Mouse (Mus musculus) midbrain, embryonic 16.5 days (tissue): ENCODE results near the gene Canx. TPM values are rescaled to one million over a fixed set of nuclear protein-coding genes. Genes with fewer than 3 reads are reported as not detected.

Source experiments
- ATAC-seq: fragments of 200-750 bp; cut with Nextera tagmentation; 2 replicates; pipeline ENCODE4 v1.8.0; 2017; ENCODE audit warnings: moderate TSS enrichment
- H3K27ac ChIP-seq: fragments of 300-500 bp; sonication (generic); 2 replicates; pipeline ENCODE4 v1.5.1; 2014; ENCODE audit warnings: mild to moderate bottlenecking, low read length, mixed read lengths
- H3K27me3 ChIP-seq: fragments of 300-500 bp; sonication (generic); 2 replicates; pipeline ENCODE4 v1.6.1; 2014; ENCODE audit warnings: low read depth, low read length, mixed read lengths; ENCODE audit not compliant: control insufficient read depth, insufficient read depth
- H3K36me3 ChIP-seq: fragments of 300-500 bp; sonication (generic); 2 replicates; pipeline ENCODE4 v1.6.1; 2014; ENCODE audit warnings: mild to moderate bottlenecking, low read length, moderate library complexity, mixed read lengths; ENCODE audit not compliant: control insufficient read depth, insufficient read depth
- H3K4me1 ChIP-seq: fragments of 300-500 bp; sonication (generic); 2 replicates; pipeline ENCODE4 v1.6.1; 2014; ENCODE audit warnings: mild to moderate bottlenecking, low read length, mixed read lengths; ENCODE audit not compliant: control insufficient read depth, insufficient read depth
- H3K4me2 ChIP-seq: fragments of 300-500 bp; sonication (generic); 2 replicates; pipeline ENCODE4 v1.6.1; 2014; ENCODE audit warnings: mild to moderate bottlenecking, low read length, mixed read lengths
- H3K4me3 ChIP-seq: fragments of 300-500 bp; sonication (generic); 2 replicates; pipeline ENCODE4 v1.5.1; 2014; ENCODE audit warnings: low read depth, mild to moderate bottlenecking, low read length, moderate library complexity, mixed read lengths
- H3K9ac ChIP-seq: fragments of 300-500 bp; sonication (generic); 2 replicates; pipeline ENCODE4 v1.6.1; 2014; ENCODE audit warnings: low read depth, low read length, mixed read lengths
- H3K9me3 ChIP-seq: fragments of 300-500 bp; sonication (generic); replicated peaks from 2 replicates; pipeline ENCODE4 v1.6.1; 2014; ENCODE audit warnings: mild to moderate bottlenecking, low read length, mixed read lengths; ENCODE audit not compliant: control insufficient read depth, poor library complexity, severe bottlenecking
- WGBS: fragments of 180-500 bp; shearing (Covaris S2); extraction: QIAGEN DNeasy Blood & Tissue Kit; methylation state at CpG from one replicate; pipeline ENCODE4 v1.1.7; 2014; 5-methylcytosine and 5-hydroxymethylcytosine counted together
- polyA plus RNA-seq: library from polyadenylated mRNA; unstranded; fragments of >200 nt; fragmentation: Nextera tagmentation; extraction: Ambion mirVana; gene quantifications from 2 replicates; pipeline ENCODE4 v1.2.1, GENCODE M21; 2015

The Canx gene
- 294 and 304 TPM in 2 replicates for polyA plus RNA-seq

DNA sequence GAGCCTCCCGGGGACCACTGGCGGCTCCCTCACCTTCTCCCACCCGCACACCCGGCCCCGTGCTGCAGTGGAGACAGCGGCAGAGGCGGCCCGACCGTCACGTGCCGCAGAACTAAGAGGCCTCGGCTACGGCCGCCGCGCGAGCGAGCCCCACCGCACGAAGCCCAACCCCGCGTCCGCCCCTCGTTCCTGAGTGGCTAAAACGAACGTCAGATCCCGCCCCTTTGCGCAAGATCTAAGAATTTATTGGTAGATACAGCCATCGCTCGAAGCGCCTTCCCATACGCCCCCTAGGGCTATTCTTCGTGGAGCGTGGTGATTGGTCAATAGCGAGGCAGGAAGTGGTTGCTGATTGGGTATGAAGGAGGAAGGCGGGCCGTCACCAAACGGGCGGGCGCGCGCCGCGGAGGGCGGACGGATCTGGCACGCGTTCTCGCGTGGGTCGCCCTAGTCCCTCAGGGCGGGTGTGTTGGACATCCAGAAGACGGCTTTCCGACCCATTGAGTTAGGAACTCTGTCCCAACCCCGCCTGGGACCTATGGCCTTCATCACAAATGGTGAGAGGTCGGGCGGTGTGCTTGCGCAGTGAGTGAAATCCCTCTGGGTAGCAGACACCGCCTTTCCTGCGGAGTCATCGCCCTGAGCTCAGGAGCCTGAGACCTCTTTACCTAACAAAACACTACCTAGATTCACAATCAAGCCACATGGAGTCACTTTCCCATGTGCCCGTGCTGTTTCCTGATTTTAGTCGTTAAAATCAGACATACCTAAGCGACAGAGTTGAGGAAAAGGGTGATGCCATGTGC, at the start of gene Canx:
Gene Canx (minus strand): TSS at position 178 of the 806 bp plus-strand sequence.
- peak; percentile 98 for ATAC-seq
- WGBS, result under 1% methylated on average over 64 of the region's 64 CpGs

GRCm38 (mm10) chr11:50374286-50375015, 49.0 kb upstream of the Canx start:
- Histone ChIP-seq H3K4me1 (peaks cover 18% of the 10 kb centered on the region), H3K9ac (no peak overlapping the region), H3K4me2 (no peak overlapping the region), H3K27ac (no peak overlapping the region), H3K36me3 (peaks cover 3% of the 10 kb centered on the region; the same call in 1 of the 2 replicates), H3K9me3 (no peaks in the 10 kb centered on the region), H3K4me3 (no peak overlapping the region), H3K27me3 (no peaks in the 10 kb centered on the region)
- 68% methylated on average over 13 of the region's 13 CpGs for WGBS
- no peak for ATAC-seq

More for the DNA sequence above, at the start of gene Canx:
- peak within 1 kb of the TSS; percentile 88 for H3K27ac ChIP-seq
- H3K4me1 ChIP-seq, result peaks cover 30% of the 10 kb centered on the region
- H3K4me2 ChIP-seq, result peak within 1 kb of the TSS; percentile 80
- H3K9ac ChIP-seq, result peak within 1 kb of the TSS; percentile 96
- H3K9me3 ChIP-seq, result no peaks in the 10 kb centered on the region
- H3K4me3 ChIP-seq, result peak within 1 kb of the TSS; percentile 92
- H3K36me3 ChIP-seq, result no peaks in the 10 kb centered on the region
- H3K27me3 ChIP-seq, result no peaks in the 10 kb centered on the region

- H3K9me3 ChIP-seq, result no peaks in the 10 kb centered on the region
- ATAC-seq, result no peak
- WGBS, result 96% methylated on average over 1 of the region's 1 CpGs
These were observed 48.1 kb upstream of the Canx start for GRCm38 (mm10) chr11:50373621-50374020.

DNA sequence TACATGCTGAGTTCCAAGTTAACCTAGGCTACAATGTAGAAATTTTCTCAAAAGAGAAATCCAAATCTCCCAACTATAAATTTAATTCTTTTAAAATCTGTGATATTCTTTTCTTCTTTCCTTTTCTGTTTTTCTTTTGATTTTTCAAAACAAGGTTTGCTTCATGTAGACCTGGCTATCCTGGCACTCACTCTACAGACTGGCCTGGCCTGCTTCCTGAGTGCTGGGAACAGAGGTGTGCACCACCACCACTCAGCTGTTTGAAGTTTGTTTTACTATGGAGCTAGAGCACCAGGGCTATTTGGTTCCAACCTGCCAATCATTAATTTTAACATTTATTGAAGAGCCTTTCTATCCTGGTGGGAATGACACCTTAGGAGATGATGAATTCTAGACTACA, 47.6 kb upstream of the Canx start:
- Histone ChIP-seq H3K4me3 (no peak overlapping the region), H3K4me2 (no peak overlapping the region)

More at GRCm38 (mm10) chr11:50373621-50374020, 48.1 kb upstream of the Canx start:
- H3K27ac ChIP-seq, result no peak overlapping the region
- no peaks in the 10 kb centered on the region for H3K27me3 ChIP-seq
- H3K9ac ChIP-seq, result no peak overlapping the region
- no peaks in the 10 kb centered on the region for H3K36me3 ChIP-seq
- peaks cover 12% of the 10 kb centered on the region for H3K4me1 ChIP-seq
- H3K4me2 ChIP-seq, result no peak overlapping the region
- no peak overlapping the region for H3K4me3 ChIP-seq

DNA sequence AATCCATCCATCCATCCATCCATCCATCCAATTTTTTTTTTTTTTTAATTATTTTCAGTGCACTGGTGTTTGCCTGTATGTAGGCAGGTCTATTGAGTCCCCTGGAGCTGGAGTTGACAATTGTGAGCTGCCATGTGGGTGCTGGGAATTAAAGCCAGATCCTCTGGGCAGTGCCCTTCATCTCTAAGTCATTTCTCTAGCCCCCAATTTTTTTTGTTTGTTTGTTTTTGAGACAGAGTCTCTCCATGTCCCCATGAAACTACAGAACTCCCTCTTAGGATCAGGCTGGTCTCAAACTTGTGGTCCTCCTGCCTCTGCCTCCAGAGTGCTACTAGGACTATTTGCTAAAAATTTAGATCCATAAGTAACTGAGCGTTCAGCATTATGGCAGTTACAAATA, 46.4 kb upstream of the Canx start:
- Histone ChIP-seq H3K9ac (peak overlapping the region; percentile 72), H3K4me1 (peaks cover 12% of the 10 kb centered on the region), H3K4me2 (peak overlapping the region; percentile 65), H3K9me3 (no peaks in the 10 kb centered on the region), H3K36me3 (no peaks in the 10 kb centered on the region), H3K27ac (peak overlapping the region; percentile 95), H3K27me3 (no peaks in the 10 kb centered on the region), H3K4me3 (peak overlapping the region; percentile 37; the same call in 1 of the 2 replicates)
- 94% methylated on average over 1 of the region's 1 CpGs for WGBS
- ATAC-seq, result no peak

More for the DNA sequence above, 47.6 kb upstream of the Canx start:
- Histone ChIP-seq H3K27me3 (no peaks in the 10 kb centered on the region), H3K9ac (no peak overlapping the region), H3K27ac (no peak overlapping the region), H3K4me1 (peaks cover 12% of the 10 kb centered on the region), H3K36me3 (no peaks in the 10 kb centered on the region), H3K9me3 (no peaks in the 10 kb centered on the region)
- ATAC-seq, result no peak

GRCm38 (mm10) chr11:50371399-50371841, 45.9 kb upstream of the Canx start:
- Histone ChIP-seq H3K4me3 (peak overlapping the region; percentile 37), H3K27me3 (no peaks in the 10 kb centered on the region), H3K9me3 (no peaks in the 10 kb centered on the region), H3K4me1 (peaks cover 11% of the 10 kb centered on the region), H3K36me3 (no peaks in the 10 kb centered on the region), H3K27ac (peak overlapping the region; percentile 95), H3K9ac (peak overlapping the region; percentile 72), H3K4me2 (peak overlapping the region; percentile 65)
- WGBS, result 1% methylated on average over 18 of the region's 18 CpGs
- peak; percentile 68; the same call in 1 of the 2 replicates for ATAC-seq

DNA sequence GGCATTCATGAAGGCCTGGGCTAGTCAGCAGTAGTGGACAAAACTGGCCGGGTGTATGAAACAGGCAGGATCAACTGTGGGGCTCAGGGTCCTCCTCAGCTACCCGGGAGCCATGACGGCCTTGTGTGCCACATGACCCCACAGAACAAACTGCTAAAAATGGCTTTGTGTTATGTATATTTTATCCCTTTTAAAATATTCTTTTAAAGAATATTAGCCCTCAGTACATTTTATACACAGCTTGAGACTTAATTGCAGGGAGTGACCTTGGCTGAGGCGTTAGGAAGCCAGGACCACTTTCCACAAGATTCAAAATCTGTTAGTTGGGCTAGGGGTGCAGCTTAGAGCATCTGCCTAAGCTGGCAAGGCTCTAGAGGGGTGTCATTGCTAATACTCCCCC, 45.5 kb upstream of the Canx start:
- H3K9me3 ChIP-seq, result no peaks in the 10 kb centered on the region
- peak overlapping the region; percentile 95 for H3K27ac ChIP-seq
- H3K36me3 ChIP-seq, result no peaks in the 10 kb centered on the region
- no peaks in the 10 kb centered on the region for H3K27me3 ChIP-seq
- peak; percentile 75 for ATAC-seq
- no peak overlapping the region for H3K4me3 ChIP-seq
- H3K4me2 ChIP-seq, result peak overlapping the region; percentile 65
- H3K4me1 ChIP-seq, result peaks cover 7% of the 10 kb centered on the region
- WGBS, result 31% methylated on average over 4 of the region's 4 CpGs
- H3K9ac ChIP-seq, result peak overlapping the region; percentile 72; the same call in 1 of the 2 replicates

- no peaks in the 10 kb centered on the region for H3K36me3 ChIP-seq
- H3K27me3 ChIP-seq, result no peaks in the 10 kb centered on the region
- H3K27ac ChIP-seq, result no peak overlapping the region
- H3K4me1 ChIP-seq, result peaks cover 7% of the 10 kb centered on the region
- no peak for ATAC-seq
- no peak overlapping the region for H3K4me2 ChIP-seq
- 87% methylated on average over 5 of the region's 5 CpGs for WGBS
- H3K9ac ChIP-seq, result no peak overlapping the region
- H3K4me3 ChIP-seq, result no peak overlapping the region
- no peaks in the 10 kb centered on the region for H3K9me3 ChIP-seq
These were observed 44.0 kb upstream of the Canx start for GRCm38 (mm10) chr11:50369360-50369911.
